Mouse (Mus musculus): Measurements from ENCODE around the gene Fam187a. TPM values are rescaled to one million over a fixed set of nuclear protein-coding genes. Genes with fewer than 3 reads are reported as not detected.

Gene Fam187a
- not detected in 2 replicates for polyA plus RNA-seq (2015; fragmentation: Nextera tagmentation; extraction: Ambion mirVana)

DNA sequence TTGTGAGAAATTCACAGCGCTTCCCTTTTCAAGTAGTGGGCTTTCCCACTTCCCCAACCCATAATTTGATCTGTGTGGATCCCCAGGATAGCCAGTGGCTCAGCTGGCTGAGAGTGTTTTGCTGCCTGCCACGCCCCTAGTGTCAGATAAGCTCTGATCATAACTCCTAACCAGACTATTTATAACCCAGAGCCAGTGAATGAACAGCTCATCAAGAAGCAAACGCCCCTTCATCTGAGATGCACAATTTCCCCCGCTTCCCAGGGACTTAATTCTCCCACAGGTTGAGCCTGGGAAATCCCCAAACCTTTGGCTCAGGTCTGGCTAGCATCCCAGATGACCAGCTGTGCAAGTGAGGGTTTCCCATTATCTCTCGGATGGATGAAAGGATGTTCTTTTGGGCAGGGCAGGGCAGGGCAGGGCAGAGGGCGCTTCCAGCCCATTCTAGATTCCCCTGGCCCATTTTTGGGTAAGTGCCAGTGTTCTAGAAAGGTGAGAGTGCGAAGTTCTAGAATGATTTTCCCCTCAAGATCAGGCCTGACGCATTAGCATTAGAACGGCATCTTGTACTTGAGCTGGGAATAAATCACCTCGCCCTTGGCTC is at the start of gene Fam187a:
Gene Fam187a, plus strand, starts transcription at position 554 of the 604 bp plus-strand sequence.
- H3K36me3 ChIP-seq = no peaks in the 10 kb centered on the region
- no peak within 1 kb of the TSS for H3K27ac ChIP-seq
- H3K4me1 ChIP-seq = peaks cover 11% of the 10 kb centered on the region
- no peak within 1 kb of the TSS for H3K9ac ChIP-seq
- peaks cover 36% of the 10 kb centered on the region; the same call in 1 of the 2 replicates for H3K27me3 ChIP-seq
- 57% methylated on average over 10 of the region's 10 CpGs for WGBS
- no peak within 1 kb of the TSS for H3K4me2 ChIP-seq
- ATAC-seq (replicated peaks; ENCODE audit: low FRiP score) = no peak
- no peaks in the 10 kb centered on the region for H3K9me3 ChIP-seq (replicated peaks)
- no peak within 1 kb of the TSS for H3K4me3 ChIP-seq (replicated peaks)

DNA sequence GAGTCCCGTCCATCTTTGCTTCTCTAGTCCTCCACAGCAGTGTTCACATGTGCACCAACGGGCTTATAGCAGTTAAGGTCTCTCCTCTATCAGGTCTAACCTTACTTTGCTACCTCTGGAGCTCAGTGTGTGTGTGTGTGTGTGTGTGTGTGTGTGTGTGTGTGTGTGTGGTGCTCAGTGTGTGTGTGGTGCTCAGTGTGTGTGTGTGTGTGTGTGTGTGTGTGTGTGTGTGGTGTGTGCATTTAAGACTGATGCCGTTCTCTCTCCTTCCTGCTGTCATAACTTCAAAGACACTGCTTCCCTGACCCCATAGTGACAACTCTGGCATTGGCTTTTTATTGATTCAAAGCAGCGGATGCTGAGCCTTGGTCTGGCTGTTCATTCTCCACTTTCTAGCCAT is 49.4 kb upstream of the Fam187a start, which contains the start of gene Higd1b:
Gene Higd1b, plus strand, starts transcription at position 301 of the 400 bp plus-strand sequence.
- peaks cover 11% of the 10 kb centered on the region for H3K4me1 ChIP-seq
- H3K27ac ChIP-seq = no peak within 1 kb of the TSS
- no peaks in the 10 kb centered on the region for H3K27me3 ChIP-seq
- no peak within 1 kb of the TSS for H3K9ac ChIP-seq
- WGBS = 66% methylated on average over 4 of the region's 4 CpGs
- no peaks in the 10 kb centered on the region for H3K9me3 ChIP-seq (replicated peaks)
- H3K4me2 ChIP-seq = no peak within 1 kb of the TSS
- no peak for ATAC-seq (replicated peaks; ENCODE audit: low FRiP score)
- H3K36me3 ChIP-seq = peaks cover 42% of the 10 kb centered on the region
- H3K4me3 ChIP-seq (replicated peaks) = no peak within 1 kb of the TSS

DNA sequence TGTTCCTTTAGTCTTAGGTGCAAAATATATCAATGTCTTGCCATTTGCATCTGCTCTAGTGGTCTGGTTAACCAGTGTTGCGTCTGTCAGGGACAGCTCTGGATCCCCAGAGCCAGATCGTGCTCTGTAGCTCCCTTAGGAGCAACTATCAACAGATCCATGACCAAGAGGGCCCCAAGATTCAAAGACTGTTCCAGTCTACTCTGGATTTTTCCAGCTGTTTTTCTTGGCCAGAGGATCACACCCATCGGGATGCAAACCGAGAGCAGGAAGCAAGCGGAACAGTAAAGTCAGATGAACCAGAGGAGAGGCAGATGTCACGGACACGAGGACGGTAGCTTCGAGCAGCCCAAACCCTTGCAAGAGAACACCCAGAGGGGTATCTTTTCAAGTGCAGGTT is 48.8 kb upstream of the Fam187a start:
- H3K9me3 ChIP-seq (replicated peaks) = no peaks in the 10 kb centered on the region
- no peaks in the 10 kb centered on the region for H3K27me3 ChIP-seq
- no peak overlapping the region for H3K27ac ChIP-seq
- WGBS = 77% methylated on average over 9 of the region's 9 CpGs
- no peak overlapping the region for H3K4me3 ChIP-seq (replicated peaks)
- H3K36me3 ChIP-seq = peaks cover 47% of the 10 kb centered on the region
- no peak overlapping the region for H3K4me2 ChIP-seq
- H3K4me1 ChIP-seq = peaks cover 11% of the 10 kb centered on the region
- no peak overlapping the region for H3K9ac ChIP-seq
- ATAC-seq (replicated peaks; ENCODE audit: low FRiP score) = no peak

DNA sequence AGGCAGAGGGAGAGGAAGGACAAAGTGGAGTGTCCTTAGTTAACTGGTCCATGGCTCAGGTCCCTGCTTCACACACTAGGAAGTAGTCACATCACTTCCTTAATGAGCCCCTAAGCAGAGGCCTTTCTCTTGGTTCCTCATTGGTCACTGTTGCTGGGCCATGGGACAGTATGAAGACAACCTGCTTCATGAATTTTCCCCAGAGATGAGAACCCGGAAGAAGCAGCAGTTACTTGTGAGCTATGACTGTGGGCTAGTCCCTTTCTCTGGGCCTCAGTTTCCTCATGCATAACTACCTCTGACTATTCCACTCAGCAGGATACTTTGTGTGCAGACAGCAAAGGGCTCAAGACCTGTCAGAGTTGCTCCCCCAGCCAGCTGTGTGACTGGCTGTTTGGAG is 47.6 kb upstream of the Fam187a start:
- H3K36me3 ChIP-seq = peaks cover 60% of the 10 kb centered on the region
- H3K9ac ChIP-seq = no peak overlapping the region

DNA sequence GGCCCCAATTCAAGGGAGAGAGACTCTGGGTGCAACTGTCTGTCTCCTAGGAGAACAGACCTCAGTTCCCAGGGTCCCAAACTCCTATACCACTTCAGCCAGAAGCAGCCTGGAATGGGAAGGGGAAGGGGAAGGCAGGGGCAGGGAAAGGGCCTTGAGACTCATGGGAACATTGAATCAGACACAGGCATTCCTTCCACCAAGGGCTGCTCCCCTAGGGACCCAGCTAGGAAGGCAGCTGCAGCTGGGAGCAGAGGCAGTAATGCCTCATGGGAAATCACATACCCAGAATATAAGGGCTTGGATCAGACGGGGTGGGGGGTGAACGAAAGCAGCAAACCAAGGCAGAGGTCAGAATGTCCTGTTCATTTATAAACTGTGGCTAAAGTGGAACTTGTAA is 46.8 kb upstream of the Fam187a start:
- peaks cover 1% of the 10 kb centered on the region for H3K4me1 ChIP-seq
- no peak overlapping the region for H3K27ac ChIP-seq
- WGBS = 92% methylated on average over 2 of the region's 2 CpGs
- no peak overlapping the region for H3K9ac ChIP-seq
- no peak overlapping the region for H3K4me3 ChIP-seq (replicated peaks)
- H3K36me3 ChIP-seq = peaks cover 67% of the 10 kb centered on the region
- no peaks in the 10 kb centered on the region for H3K27me3 ChIP-seq
- no peaks in the 10 kb centered on the region for H3K9me3 ChIP-seq (replicated peaks)
- ATAC-seq (replicated peaks; ENCODE audit: low FRiP score) = no peak
- no peak overlapping the region for H3K4me2 ChIP-seq

More for the DNA sequence above, 47.6 kb upstream of the Fam187a start:
- Histone ChIP-seq H3K4me2 (no peak overlapping the region), H3K4me1 (peaks cover 9% of the 10 kb centered on the region), H3K27me3 (no peaks in the 10 kb centered on the region), H3K4me3 (replicated peaks) (no peak overlapping the region), H3K27ac (no peak overlapping the region), H3K9me3 (replicated peaks) (no peaks in the 10 kb centered on the region)
- ATAC-seq (replicated peaks; ENCODE audit: low FRiP score) = no peak
- WGBS = 90% methylated on average over 1 of the region's 1 CpGs

DNA sequence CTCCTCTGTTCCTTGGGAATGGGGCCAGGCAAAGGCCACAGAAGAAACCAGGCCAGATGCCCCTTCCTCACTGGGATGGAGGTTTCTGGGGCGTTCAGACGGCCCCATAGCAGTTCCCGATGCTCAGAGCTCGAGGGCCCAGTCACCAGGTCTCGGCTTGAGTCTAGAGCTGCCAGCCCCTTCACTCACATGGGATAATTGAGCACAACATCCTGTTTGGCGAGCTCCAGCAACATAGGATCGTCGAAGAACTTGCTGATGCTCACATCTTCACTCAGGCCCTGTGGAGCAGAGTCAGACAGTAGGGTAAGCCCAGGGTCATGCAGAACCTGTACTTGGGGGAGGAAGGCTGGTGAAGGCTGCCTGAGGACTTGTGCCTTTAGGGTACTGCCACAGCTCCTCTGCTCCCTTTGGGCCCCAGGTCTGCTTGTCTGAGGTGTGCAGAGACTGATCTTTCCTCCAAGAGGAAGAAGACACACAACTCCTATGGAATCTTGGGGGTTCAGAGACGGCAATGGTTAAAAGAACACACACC is 46.3 kb upstream of the Fam187a start:
- H3K9me3 ChIP-seq (replicated peaks) = no peaks in the 10 kb centered on the region
- H3K4me2 ChIP-seq = no peak overlapping the region
- ATAC-seq (replicated peaks; ENCODE audit: low FRiP score) = no peak
- peak overlapping the region; percentile 14; the same call in 1 of the 2 replicates for H3K27ac ChIP-seq
- no peak overlapping the region for H3K9ac ChIP-seq
- H3K36me3 ChIP-seq = peaks cover 73% of the 10 kb centered on the region
- no peaks in the 10 kb centered on the region for H3K4me1 ChIP-seq
- 90% methylated on average over 9 of the region's 9 CpGs for WGBS
- H3K27me3 ChIP-seq = no peaks in the 10 kb centered on the region
- no peak overlapping the region for H3K4me3 ChIP-seq (replicated peaks)

DNA sequence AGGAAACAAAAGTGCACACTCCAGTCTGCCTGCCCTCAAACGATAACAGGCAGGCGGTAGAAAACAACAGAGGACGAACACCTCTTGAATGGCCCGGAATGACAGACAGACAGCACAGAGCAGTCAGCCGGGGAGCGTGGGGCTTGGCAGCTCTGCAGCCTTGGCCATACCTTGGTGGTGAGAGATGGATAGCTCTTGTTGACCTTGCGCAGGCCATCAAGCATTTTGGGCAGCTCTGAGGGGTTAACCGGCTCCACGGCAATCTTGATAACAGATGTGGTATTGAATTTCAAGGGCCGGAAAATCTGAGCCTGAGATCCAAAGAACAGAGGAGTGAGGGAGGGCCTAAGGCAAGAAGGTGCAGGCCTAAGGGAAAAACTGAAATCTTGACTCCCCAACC is 39.0 kb upstream of the Fam187a start:
- H3K4me2 ChIP-seq = no peak overlapping the region
- no peak overlapping the region for H3K9ac ChIP-seq
- ATAC-seq (replicated peaks; ENCODE audit: low FRiP score) = no peak
- H3K27me3 ChIP-seq = no peaks in the 10 kb centered on the region
- 61% methylated on average over 10 of the region's 10 CpGs for WGBS
- peaks cover 100% of the 10 kb centered on the region for H3K36me3 ChIP-seq
- H3K4me1 ChIP-seq = no peaks in the 10 kb centered on the region
- no peak overlapping the region for H3K4me3 ChIP-seq (replicated peaks)
- H3K27ac ChIP-seq = peak overlapping the region; percentile 2; the same call in 1 of the 2 replicates
- no peaks in the 10 kb centered on the region for H3K9me3 ChIP-seq (replicated peaks)

DNA sequence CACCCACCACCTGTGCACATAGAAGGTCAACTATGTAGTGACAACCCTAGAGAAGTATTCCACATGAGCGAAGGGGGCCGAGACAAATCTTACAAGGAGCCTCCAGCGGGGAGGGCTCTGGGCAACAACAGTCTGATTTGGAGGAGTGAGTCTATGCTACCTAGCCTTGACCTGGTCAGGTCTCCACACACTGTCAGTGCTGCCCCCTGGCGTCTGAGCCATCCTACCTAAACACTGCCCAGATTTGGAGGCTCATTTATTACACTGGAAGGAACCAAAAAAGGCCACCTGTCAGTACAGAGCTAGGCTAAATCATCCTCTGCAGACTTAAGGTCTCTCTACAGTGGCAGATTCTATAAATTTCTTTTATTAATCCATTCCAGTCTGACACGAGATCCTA is 33.1 kb upstream of the Fam187a start:
- WGBS = 62% methylated on average over 5 of the region's 5 CpGs
- Histone ChIP-seq H3K27ac (no peak overlapping the region), H3K4me1 (no peaks in the 10 kb centered on the region), H3K9me3 (replicated peaks) (no peaks in the 10 kb centered on the region), H3K27me3 (no peaks in the 10 kb centered on the region), H3K4me2 (no peak overlapping the region), H3K9ac (no peak overlapping the region), H3K4me3 (replicated peaks) (no peak overlapping the region), H3K36me3 (peaks cover 97% of the 10 kb centered on the region)
- ATAC-seq (replicated peaks; ENCODE audit: low FRiP score) = 0 out of 2 replicates have a peak, but pooled peaks have one; percentile 56

DNA sequence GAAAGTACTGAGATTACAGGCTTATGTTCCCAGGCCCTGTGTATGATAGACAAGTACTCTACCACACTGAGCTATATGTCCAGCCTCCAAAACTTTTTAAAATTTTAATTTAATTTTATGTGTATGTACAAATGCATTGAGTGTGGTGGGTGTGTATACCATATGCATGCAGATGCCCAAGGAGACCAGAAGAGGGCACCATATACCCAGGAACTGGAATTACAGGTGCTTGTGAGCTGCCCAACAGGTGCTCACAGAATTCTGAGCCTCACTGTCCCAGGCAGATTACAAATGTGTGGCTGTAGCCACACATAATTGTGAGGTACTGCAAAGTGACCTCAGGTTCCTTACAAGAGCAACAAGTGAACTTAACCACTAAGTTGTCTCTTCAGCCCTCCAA is 31.2 kb upstream of the Fam187a start:
- no peak for ATAC-seq (replicated peaks; ENCODE audit: low FRiP score)

DNA sequence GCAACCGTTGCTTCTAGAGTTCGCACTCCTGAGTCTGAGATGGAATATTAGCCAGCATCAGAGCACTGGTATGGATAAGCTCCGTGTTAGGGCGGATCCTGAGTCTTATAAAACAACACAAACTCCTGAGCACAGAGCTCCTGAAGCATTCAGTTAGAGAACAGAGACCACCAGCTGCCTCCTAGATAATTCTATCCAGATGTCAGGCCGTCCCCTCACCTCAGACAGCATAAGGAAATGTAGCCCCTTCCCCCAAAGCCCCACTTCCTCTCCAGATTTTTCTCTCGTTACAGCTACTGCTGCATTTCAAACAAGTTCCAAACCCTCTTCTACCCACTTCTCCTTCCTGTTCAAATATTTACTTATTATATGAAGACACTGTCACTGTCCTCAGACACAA is 29.0 kb upstream of the Fam187a start:
- no peaks in the 10 kb centered on the region for H3K27me3 ChIP-seq
- H3K4me2 ChIP-seq = no peak overlapping the region
- no peaks in the 10 kb centered on the region for H3K9me3 ChIP-seq (replicated peaks)
- H3K27ac ChIP-seq = no peak overlapping the region
- no peak overlapping the region for H3K9ac ChIP-seq
- no peaks in the 10 kb centered on the region for H3K4me1 ChIP-seq
- peaks cover 97% of the 10 kb centered on the region for H3K36me3 ChIP-seq
- 81% methylated on average over 6 of the region's 6 CpGs for WGBS
- no peak overlapping the region for H3K4me3 ChIP-seq (replicated peaks)
- no peak for ATAC-seq (replicated peaks; ENCODE audit: low FRiP score)

More for the DNA sequence above, 31.2 kb upstream of the Fam187a start:
- Histone ChIP-seq H3K4me3 (replicated peaks) (no peak overlapping the region), H3K9me3 (replicated peaks) (no peaks in the 10 kb centered on the region), H3K4me2 (no peak overlapping the region), H3K27me3 (no peaks in the 10 kb centered on the region), H3K9ac (no peak overlapping the region), H3K27ac (no peak overlapping the region), H3K4me1 (no peaks in the 10 kb centered on the region), H3K36me3 (peaks cover 97% of the 10 kb centered on the region)

DNA sequence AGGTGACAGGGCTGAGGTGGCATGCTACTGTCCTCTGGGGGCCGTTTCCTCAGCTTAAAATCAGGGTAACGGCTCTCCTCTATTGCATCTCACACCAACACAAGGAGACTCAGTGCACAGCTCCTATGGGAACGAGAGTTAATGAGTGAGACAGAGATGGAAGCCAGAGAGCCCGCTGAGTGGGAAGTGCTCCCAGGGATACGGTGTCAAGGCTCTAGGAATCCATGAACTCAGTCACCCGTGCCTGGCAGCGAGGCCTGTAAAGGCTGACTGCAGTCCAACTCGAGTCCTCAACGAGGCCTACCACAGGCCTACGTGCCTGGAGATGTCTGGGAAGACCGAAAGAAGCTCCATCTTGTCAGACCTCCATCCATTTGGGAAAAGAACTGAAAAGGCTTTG is 26.0 kb upstream of the Fam187a start:
- Histone ChIP-seq H3K9ac (no peak overlapping the region), H3K9me3 (replicated peaks) (no peaks in the 10 kb centered on the region), H3K4me1 (no peaks in the 10 kb centered on the region), H3K27ac (no peak overlapping the region), H3K36me3 (peaks cover 99% of the 10 kb centered on the region), H3K27me3 (no peaks in the 10 kb centered on the region), H3K4me2 (no peak overlapping the region), H3K4me3 (replicated peaks) (no peak overlapping the region)
- no peak for ATAC-seq (replicated peaks; ENCODE audit: low FRiP score)
- WGBS = 74% methylated on average over 11 of the region's 11 CpGs

DNA sequence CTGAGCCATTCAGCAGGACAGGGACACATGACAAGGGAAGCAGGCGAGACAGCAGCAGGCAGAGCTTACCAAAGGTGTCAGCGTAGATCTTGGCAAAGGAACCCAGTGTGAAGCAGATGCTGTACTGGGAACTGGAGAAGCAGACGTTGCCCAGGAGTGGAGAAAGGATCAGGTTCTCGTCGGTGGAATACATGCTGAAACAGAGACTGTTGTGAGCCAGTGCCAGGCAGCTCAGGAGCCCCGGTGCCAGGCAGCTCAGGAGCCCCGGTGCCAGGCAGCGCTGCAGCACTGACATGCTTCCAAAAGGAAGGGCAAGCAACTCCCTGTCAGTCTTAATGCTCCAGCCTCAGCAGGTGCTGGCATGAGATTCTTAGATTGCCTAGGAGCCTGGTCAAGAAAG is 25.0 kb upstream of the Fam187a start:
- H3K9me3 ChIP-seq (replicated peaks) = no peaks in the 10 kb centered on the region
- no peak overlapping the region for H3K27ac ChIP-seq
- peaks cover 98% of the 10 kb centered on the region for H3K36me3 ChIP-seq
- H3K27me3 ChIP-seq = no peaks in the 10 kb centered on the region
- H3K4me3 ChIP-seq (replicated peaks) = no peak overlapping the region
- H3K4me2 ChIP-seq = no peak overlapping the region
- 93% methylated on average over 8 of the region's 8 CpGs for WGBS
- H3K4me1 ChIP-seq = no peaks in the 10 kb centered on the region
- ATAC-seq (replicated peaks; ENCODE audit: low FRiP score) = no peak
- no peak overlapping the region for H3K9ac ChIP-seq

DNA sequence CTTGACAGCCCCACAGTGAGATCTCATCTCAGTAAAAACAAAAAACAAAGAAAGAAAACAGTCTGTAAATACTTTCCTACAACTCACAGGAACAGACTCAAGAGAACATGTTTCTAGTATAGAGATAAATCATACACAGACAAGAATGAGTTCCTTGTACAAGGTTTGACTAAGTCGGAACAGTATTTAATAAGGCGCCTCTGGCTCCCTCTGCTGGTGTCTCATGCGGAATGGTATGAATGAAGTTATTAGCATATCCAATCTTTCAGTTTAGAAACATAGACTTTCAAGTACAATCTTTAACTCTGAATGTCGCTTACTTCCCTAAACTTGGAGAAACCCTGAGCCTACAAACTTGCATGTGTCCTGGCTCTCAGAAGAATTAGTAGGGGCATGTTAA is 20.7 kb upstream of the Fam187a start:
- Histone ChIP-seq H3K4me3 (replicated peaks) (no peak overlapping the region), H3K27me3 (no peaks in the 10 kb centered on the region), H3K4me2 (no peak overlapping the region), H3K9me3 (replicated peaks) (no peaks in the 10 kb centered on the region), H3K27ac (no peak overlapping the region), H3K9ac (no peak overlapping the region), H3K36me3 (peaks cover 97% of the 10 kb centered on the region), H3K4me1 (no peaks in the 10 kb centered on the region)
- 36% methylated on average over 4 of the region's 4 CpGs for WGBS
- ATAC-seq (replicated peaks; ENCODE audit: low FRiP score) = no peak
